Mouse (Mus musculus): Measurements from ENCODE around the gene Rexo2.
"Not testable (repeated sequence)": the region's sequence is repeated elsewhere in the genome, so short reads cannot be mapped to it uniquely, and the experiment has no call there.

The Rexo2 gene

DNA sequence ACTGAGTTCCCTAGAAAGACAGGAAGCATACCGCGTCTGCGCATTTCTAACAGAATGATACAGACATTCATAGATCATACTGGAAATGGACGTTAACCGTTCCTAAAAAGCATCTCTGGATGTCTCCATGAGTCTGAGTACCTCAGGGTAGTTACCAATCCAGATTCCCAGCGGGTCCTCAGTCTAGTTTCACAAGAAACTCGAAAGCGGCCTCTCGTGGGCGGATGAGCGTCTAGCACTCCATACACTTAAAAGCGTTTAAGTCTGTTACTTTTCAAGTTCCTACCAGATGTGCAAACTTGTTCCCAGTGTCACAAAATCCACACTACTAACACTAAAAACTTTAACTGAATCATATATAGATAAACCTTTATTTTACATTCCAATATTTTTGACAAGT, 7.3 kb downstream of the Rexo2 start:
- DNase-seq (ENCODE audit: low spot score in 2 of 2), result peak in 1 of 2 experiments; percentile 17

GRCm38 (mm10) chr9:48472441-48473025, 7.9 kb downstream of the Rexo2 start:
- peak in 1 of 2 experiments; percentile 27 for DNase-seq (ENCODE audit: low spot score in 2 of 2)

DNA sequence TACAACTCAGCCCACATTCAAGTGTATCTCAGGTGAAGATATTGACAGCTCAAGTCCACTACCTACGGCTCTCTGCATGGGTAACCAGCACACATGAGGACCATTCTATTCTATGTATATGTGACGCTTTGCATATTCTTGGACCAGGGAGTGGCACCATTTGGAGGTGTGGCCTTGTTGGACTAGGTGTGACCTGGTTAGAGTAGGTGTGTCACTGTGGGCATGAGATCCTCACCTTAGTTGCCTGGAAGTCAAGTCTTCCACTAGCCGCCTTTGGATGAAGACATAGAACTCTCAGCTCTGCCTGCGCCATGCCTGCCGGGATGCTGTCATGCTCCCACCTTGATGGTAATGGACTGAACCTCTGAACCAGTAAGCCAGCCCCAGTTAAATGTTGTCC, 13.0 kb downstream of the Rexo2 start:
- not testable (repeated sequence) for DNase-seq (ENCODE audit: low spot score in 2 of 2)

DNA sequence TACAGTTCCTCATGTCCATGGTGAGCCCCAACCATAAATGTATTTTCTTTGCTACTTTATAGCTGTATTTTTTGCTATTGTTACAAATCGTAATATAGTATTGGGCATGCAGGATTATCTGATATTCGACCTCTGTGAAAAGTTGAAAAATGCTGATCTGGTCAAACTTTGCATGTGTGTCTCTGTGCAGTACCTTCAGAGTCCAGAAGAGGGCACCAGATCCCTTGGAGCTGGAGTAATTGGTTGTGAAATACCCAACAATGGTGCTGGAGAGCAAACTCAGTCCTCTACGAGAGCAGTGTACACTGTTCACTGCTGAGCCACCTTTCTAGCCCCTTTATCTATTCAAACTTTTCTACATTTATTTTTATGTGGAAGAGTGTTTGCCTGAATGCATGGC, 13.6 kb downstream of the Rexo2 start:
- peak in 1 of 2 experiments; percentile 60 for DNase-seq (ENCODE audit: low spot score in 2 of 2)

GRCm38 (mm10) chr9:48465671-48466070, 14.8 kb downstream of the Rexo2 start:
- no peak for DNase-seq (ENCODE audit: low spot score in 2 of 2)

DNA sequence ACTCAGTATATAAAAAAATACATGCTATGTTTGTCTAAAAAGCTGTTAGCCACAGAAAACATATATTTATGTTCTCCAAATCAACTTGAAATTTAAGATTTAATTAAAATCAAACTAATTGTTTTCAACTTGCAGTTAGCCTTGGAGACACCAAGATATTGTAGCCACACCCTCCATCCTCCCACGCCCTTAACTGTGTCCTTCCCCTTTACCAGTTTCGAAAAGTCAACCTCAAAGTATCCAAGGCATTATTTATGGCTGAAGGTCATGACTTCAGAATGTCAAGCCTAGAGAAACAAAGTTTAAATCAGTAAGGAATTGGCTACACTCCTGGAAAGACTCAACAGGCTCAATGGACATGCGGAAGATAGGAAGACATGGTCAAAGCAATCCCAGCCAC, 18.9 kb downstream of the Rexo2 start:
- DNase-seq (ENCODE audit: low spot score in 2 of 2), result no peak

GRCm38 (mm10) chr9:48460720-48461119, 19.7 kb downstream of the Rexo2 start:
- no peak for DNase-seq (ENCODE audit: low spot score in 2 of 2)

GRCm38 (mm10) chr9:48459391-48459790, 21.0 kb downstream of the Rexo2 start:
- no peak for DNase-seq (ENCODE audit: low spot score in 2 of 2)

GRCm38 (mm10) chr9:48458879-48459278, 21.5 kb downstream of the Rexo2 start:
- DNase-seq (ENCODE audit: low spot score in 2 of 2), result no peak

GRCm38 (mm10) chr9:48455961-48456360, 24.5 kb downstream of the Rexo2 start:
- DNase-seq (ENCODE audit: low spot score in 2 of 2), result no peak

DNA sequence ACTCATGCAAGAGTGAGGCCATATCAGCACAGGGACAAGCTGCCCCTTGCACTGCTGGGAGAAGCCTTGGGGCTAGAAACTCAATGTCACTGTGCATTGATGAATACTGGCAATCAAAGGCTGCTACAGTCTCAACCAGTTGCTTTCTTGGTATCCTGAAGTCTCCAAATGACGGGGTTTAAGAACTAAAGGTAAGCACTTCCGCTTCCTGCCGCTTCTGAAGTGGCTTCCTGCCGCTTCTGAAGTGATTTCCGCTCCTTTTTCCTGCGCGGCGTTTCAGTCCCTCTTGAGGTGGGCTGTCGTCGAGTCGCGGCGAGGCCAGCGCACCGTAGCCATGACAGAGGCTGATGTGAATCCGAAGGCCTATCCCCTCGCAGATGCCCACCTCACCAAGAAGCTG, 30.4 kb downstream of the Rexo2 start:
- no peak for DNase-seq (ENCODE audit: low spot score in 2 of 2)

- no peak for DNase-seq (ENCODE audit: low spot score in 2 of 2)
Observed at GRCm38 (mm10) chr9:48447783-48448209, 32.6 kb downstream of the Rexo2 start.

GRCm38 (mm10) chr9:48444821-48445220, 35.6 kb downstream of the Rexo2 start:
- no peak for DNase-seq (ENCODE audit: low spot score in 2 of 2)

- DNase-seq (ENCODE audit: low spot score in 2 of 2), result no peak
Observed at GRCm38 (mm10) chr9:48443873-48444272, 36.5 kb downstream of the Rexo2 start.

- no peak for DNase-seq (ENCODE audit: low spot score in 2 of 2)
Observed at GRCm38 (mm10) chr9:48432449-48432848, 48.0 kb downstream of the Rexo2 start.

DNA sequence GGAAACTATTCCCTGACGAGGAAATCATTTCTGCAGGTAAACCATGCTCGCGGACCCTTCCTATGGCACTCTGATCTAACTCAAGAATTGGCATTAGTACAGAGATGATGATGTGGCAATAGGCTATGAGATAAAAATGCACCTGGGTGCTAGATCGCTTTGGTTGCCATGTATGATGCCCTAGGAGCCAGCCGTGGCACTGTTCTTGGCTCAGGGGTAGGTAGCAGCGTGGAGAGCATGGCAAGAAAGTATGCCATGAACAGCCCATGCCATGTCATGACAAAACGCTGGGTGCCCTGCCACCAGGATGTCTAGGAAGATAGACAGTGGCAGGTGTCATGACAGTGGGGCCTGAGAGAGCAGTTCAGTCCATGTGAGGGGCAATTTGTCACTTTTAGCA, 53.2 kb downstream of the Rexo2 start:
- no peak for DNase-seq (ENCODE audit: low spot score in 2 of 2)

DNA sequence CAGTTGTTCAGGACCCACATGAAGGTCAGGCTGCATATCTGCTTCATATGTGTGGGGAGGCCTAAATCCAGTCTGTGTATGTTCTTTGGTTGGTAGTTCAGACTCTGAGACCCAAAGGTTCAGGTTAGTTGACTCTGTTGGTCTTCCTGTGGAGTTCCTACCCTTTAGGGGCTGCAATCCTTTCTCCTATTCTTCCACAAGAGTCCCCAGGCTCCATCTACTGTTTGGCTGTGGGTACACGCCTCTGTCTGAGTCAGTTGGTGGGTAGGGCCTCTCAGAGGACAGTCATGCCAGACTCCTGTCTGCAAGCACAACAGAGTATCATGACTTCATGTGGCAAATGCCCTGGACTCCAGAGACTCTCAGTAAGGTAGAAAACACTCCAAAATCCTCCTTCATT, 57.2 kb downstream of the Rexo2 start:
- DNase-seq (ENCODE audit: low spot score in 2 of 2), result no peak

GRCm38 (mm10) chr9:48422382-48422781, 58.0 kb downstream of the Rexo2 start:
- no peak for DNase-seq (ENCODE audit: low spot score in 2 of 2)

GRCm38 (mm10) chr9:48421561-48421960, 58.9 kb downstream of the Rexo2 start:
- DNase-seq (ENCODE audit: low spot score in 2 of 2), result no peak

DNA sequence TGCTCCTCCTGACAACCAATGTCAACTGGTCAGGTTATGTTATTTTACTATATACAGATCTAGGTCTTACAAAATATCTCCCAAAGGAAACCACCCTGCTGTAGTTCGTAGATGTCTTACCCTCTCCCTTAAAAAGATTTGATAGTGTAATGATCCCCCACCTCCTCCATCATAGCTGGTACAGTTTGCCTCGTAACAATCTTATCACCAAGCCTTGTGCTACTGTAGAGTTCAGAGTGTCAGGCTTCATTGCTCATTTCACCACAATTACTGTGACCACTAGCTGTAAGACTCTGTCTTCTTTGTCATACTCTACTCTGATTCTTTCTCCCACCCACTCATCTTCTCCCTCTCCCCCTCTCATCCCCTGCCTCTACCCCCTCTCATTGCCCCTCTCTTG, 59.4 kb downstream of the Rexo2 start:
- no peak for DNase-seq (ENCODE audit: low spot score in 2 of 2)

GRCm38 (mm10) chr9:48420437-48420836, 60.0 kb downstream of the Rexo2 start:
- DNase-seq (ENCODE audit: low spot score in 2 of 2), result no peak

DNA sequence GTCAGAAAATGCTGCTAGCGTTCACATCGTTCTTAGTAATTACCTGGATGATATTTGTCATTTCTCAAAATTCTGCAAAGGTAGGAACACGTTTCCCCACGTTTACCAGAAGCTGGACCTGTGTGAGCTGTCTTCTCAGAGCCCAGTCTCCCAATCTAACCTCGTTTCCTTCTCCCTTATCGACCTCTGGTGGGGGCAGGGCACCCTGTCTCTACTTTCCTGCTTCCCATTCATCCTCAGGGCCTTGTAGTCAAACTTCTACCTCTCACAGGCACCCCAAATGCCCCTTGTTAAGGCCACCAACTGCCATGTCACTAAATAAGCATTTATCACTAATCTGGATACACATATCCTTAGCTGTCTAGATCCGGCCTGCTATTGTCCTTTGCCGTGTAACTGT, 61.6 kb downstream of the Rexo2 start:
- DNase-seq (ENCODE audit: low spot score in 2 of 2), result no peak
